Mouse (Mus musculus) embryo, embryonic 9.5 days (tissue): ENCODE measurements around the gene Uap1l1.
"Not testable (repeated sequence)": the region's sequence is repeated elsewhere in the genome, so short reads cannot be mapped to it uniquely, and the experiment has no call there.

Experiments used
- DNase-seq: peaks from one replicate; pipeline ENCODE4 v3.0.0-alpha.2; 2017; ENCODE audit errors: extremely low spot score

The Uap1l1 gene

DNA sequence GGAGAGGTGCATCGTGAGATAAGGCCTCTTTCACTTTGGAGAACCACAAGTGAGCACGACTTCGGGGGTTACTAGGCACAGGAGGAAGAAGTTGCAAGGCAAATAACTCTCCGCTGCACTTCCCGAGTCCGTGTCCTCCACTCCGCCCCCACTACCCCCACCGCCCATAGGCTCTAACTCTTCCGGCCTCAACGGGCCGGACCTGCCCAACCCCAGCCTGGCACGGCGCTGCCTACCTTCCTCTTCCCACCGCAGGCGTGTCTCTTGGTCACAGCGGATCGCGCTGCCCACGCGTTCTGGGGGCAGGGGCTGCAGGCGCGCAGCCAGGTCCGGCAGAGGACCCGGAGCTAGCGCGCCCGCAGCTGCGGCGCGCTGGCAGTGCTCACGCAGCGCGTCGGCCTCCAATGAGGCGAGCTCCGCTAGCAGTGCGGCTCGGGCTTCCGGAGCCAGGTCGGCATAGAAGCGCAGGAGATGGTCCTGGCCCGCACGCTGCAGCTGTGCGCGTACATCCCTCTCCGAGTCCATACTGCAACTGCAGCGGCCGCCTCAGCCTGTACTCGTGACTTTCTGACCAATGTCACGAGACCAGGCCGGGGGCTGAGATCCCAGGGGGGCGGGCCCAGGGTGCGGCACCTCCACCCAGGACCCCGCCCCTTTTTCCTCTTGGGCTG lies at the start of gene Uap1l1:
TSS of gene Uap1l1 (minus strand) at position 592 of the 671 bp plus-strand sequence.
- DNase-seq = peak; percentile 71

DNA sequence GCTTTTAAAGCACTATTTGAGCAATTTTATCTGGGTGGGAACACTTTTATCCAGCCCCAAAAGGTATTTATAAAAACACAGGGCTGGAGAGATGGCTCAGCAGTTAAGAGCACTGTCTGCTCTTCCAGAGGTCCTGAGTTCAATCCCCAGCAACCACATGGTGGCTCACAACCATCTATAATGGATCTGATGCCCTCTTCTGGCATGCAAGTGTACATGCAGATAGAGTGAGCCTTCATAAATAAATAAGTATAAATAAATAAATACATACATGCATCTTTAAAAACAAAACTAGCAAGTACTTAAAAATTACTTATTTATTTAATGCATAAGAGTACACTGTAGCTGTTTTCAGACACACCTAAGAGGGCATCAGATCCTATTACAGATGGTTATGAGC lies 48.0 kb upstream of the Uap1l1 start:
- not testable (repeated sequence) for DNase-seq

DNA sequence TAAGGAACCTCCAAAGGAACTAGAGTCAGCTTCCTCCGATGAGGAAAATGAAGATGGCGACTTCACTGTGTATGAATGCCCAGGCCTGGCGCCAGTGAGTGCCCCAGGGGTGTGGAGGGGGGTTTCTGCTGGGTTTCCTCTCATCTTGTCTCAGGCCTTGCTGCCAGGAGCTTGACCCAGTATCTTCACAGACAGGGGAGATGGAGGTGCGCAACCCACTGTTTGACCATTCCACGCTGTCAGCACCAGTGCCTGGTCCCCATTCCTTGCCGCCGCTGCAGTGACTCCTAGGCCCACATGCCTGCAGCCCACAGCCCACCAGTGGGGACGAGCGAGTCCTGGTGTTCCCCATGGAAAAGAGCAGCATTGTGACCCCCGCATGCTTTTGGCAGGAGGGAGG lies 43.4 kb upstream of the Uap1l1 start:
- no peak for DNase-seq

DNA sequence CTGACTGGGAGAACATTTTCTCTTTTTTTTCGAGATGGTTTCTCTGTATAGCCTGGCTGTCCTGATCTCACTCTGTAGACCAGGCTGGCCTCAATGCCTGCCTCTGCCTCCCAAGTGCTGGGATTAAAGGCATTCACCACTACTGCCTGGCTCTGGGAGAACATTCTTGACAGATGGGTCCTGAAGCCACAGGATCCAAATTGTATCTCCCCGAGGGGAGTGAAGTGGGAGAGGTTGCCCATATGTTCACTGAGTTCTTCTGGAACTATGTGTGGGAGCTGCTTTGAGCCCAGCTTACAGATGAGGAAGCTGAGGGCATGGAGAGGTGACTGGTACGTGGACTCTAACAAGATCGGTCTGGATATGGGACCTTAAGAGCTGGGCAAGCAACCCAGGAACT lies 38.5 kb upstream of the Uap1l1 start:
- no peak for DNase-seq

DNA sequence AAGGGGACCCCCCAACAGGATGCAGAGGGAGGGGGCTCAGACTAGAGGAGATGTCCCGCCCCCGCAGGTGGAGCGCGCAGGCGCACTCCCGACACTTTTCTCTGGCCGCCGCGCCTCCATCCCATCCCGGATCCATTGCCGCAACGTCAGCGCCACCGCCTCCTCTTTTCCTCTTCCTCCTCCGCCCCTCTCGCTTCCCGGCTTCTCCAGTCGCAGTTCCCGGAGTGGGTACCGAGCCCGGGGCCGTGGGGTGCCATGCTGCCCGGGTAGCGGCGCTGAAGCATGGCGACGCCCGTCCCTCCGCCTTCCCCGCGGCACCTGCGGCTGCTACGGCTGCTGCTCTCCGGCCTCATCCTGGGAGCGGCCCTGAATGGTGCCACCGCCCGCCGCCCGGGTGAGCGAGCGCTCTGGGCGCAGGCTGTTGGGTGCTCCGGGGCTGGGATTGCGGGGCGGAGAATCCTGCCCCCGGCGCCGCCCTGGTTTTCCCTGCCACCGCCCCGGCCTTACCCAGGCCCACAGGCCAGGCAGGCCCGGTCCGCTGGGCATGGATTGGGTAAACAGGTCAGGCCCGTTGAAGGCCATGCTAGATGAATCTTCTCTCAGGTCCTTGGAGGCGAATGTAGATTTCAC lies 37.6 kb upstream of the Uap1l1 start:
- peak; percentile 56 for DNase-seq

DNA sequence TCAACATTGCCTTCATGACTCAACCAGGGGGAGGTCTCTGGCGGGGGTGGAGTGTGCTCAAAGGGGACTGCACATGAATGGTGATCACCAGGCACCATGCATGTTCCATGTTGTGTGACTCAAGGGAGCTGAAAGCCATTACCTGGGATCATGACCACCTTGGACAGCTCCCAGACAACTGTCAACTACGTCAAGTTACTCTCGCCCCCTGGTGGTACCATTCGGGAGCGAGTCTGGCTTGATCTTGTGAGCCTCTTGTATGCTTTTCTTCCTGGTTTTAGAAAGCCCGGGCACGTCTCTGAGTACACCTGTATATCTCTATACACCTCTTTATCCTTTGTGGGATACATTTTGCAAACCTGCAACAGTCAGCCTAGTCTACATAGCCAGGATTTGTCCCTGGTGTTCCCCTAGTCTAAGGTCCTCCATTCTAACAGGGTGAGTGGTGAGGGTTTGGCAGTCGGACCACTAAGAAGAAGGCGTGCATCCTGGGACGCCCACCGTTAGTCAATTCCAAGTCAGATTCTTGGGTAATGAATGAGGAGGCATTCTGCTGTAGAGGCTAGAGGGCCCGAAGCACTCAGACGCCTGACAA lies 37.0 kb upstream of the Uap1l1 start:
- DNase-seq = peak; percentile 81

DNA sequence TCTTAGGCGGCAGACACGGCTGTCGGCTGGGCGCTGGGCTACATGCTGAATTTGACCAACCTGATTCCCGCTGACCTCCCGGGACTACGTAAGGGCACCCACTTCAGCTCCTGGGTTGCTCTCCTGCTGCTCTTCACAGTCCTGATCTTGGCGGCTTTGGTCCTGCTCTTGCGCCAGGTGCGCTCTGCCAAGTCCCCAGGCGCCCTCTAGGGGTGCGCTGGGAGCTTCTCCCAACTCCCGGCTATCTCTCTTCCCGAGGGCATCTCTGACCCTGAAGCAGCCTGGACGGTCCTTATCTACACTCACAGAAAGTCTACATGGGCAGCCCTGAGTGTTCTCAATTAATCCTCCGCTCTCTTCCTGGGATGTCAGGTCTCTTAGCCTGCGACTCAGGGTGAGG lies 35.3 kb upstream of the Uap1l1 start:
- peak; percentile 35 for DNase-seq

DNA sequence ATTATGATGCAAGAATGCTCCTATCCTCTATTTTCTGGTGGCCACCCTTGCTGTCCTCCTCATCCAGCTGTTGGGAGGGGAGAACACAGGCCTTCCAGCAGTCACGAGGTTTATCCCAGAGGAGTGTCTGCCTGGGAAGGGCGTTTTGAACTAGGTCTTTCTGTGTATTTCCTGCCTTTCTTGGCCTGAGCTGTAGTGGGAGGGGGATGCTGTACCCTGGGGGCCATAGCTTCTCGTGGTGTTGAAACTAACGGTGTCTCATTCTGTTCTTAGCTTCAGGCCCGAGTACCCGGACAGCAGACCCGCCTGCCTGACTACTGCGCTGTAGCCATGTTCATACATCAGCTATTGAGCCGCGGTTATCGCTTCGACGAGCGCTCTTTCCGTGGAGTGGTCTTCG lies 34.8 kb upstream of the Uap1l1 start:
- no peak for DNase-seq

DNA sequence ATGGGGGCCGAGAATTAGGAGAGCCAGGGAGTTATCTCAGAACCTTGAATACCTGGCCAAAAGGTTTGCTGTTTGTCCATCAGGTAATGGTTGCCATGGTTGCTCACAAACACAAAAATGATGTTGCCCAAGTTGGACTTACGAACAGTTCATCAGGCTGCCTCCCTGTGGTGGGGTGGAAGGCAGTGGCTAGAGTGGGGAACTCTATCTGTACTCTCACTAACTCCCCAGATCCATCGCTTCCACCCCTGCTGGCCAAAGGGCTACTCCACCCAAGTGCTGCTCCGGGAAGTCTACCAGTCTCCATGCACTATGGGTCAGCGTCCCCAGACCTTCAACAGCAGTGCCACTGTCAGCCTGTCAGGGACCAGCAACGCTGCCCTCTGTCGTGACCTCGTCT lies 33.6 kb upstream of the Uap1l1 start, which contains the start of gene Npdc1:
TSS of gene Npdc1 (plus strand) at position 301 of the 400 bp plus-strand sequence.
- DNase-seq = no peak

DNA sequence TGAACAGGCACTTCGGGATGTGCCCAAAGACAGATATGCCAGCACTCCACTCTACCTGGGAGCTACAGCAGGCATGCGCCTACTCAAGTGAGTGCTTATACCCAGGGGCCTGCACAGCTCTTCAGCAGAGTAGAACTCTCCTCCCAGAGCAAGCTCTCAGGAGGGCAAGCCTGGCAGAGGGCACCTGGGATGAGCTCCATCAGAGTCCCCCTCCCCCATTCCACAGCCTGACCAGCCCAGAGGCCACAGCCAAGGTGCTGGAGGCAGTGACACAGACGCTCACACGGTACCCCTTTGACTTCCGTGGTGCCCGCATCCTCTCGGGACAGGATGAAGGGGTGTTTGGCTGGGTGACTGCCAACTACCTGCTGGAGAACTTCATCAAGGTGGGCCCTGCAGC lies 32.6 kb upstream of the Uap1l1 start:
- DNase-seq = no peak

DNA sequence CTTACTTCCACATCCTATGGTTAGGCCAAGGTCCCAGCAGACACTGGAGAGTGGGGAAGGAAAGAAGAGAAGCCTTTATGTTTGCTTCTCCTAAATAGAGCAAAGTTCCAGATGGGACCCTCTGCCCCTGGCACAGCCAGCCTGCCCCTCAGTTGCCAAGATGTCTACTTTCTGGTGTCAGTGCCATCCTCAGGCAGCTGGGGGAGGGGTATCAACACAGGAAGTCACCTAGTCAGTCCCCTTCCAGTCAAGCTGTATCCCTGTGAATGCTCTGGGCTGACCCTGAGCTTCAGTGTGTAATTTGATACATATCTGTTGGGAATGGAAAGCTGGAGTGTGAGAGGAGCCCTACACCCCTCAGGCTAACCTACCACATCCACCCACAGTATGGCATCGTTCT lies 31.5 kb upstream of the Uap1l1 start:
- DNase-seq = no peak

DNA sequence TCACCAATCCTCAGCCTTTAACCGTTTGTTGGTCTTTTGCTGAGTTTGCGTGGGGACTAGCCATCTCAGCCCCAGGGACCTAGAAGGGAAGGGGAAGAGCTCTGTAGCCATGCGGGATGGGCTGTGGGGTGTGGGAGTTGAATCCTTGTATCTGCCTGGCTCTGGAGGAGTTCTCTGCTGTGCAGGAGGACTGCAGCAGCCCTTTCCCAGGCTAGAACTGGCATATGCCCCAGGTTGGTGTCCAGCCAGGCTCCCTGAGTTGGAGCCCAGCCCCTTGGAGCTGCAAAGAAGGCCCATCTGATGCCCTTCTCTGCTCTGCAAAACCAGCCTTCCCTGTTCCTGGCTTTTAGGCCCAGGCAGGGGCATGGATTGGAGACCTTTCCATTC lies 31.1 kb upstream of the Uap1l1 start:
- DNase-seq = no peak

DNA sequence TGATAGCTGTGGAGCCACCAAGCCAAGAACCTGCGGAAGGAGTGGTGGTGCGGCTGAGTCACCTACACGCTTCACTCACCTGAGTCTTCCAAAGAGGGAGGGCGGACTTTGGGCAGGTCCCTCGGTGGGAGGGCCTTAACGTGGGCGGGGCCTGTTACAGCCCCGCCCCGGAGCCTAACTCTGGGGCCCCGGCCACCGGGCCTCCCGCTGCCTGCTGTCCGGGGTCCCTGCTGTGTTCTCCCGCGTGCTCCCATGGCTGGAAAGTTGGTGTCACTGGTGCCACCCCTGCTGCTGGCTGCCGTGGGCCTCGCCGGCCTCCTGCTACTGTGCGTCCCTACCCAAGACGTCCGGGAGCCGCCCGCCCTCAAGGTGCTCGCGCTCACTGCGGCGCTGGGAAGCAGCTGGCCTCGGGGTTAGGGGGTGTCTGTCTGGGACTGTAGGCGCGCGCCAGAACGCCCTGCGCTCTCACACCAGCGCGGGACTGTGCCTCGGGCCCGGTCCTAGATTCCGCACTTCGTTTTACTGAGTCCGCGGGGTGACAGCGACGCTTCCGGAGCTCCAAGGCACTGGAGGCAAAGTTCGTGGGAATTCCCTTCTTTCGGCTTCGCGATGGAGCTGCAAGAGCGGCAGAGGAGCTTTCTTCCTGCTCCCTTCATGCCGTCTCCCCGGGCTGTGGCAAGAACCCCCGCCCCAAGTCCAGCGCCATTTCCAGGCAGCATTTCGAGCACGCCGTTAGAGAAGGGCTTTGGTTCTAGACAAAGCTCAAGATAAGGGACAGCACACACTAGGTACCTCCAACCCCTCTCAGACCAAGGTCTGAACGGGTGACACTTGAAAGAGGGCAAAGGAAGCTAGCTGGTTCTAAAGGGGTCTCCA lies 30.5 kb upstream of the Uap1l1 start, which contains the start of gene Entpd2:
TSS of gene Entpd2 (plus strand) at position 154 of the 876 bp plus-strand sequence.
- DNase-seq = no peak

DNA sequence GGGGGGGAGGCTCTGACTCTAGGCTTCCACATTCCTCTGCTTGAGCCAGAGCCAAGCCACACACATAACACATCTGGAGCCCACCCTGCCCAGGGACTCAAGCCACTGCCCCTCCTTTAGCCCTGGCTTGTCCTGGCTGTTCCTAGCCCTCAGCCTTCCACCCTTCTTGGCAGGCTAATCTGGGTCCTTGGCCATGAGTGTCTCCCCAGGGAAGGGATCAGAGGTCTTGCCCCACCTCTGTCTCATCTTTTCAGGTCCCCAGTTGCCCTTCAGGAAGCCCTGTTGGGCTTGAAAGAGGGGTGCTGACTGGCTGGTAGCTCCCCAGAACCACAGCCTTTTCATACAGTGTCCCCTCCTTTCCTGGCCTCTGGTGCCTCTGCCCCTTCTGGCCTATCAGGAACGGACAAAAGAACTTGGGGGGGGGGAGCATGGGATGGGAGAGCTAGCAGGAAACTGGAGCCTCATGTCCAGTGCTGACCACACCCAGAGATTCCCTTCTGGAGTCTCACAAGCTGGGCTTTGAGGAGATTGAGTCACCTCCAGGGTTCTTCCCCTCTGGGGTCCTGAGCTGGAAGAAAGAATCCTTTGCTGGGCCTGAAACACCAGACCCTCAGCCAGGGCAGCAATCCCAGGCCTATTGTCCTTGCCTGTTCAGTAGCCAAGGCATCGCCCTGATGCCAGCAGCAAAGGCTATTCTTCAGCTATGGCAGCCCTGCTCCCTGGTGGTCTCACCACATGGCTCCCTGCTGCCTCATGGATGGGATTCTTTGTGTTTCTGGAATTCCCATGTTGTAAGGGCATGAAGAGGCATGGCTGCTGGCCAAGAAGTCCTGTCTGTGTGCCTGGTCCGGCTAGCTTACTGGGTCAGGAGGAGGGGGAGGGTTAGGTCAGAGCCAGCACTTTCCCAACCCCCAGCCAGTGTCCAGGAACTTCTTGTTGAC lies 29.1 kb upstream of the Uap1l1 start:
- no peak for DNase-seq

DNA sequence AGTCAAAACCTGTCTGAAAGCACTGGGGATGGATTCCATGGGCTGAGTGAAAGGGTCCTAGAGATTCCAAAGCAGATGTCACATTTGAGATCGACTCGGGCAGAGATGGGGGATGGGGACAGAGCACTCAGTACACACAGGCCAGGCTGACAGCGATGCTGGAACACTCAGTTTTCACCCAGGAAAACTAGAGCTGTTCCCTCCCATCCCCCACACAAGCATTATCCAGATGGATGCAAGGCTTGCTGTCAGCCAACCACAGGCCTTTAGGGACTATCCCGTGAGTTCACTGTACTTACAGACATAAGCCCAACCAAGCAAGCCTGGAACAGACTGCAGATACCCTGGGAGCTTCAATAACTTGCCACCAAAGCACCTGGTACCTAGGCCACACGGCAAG lies 25.8 kb upstream of the Uap1l1 start:
- DNase-seq = no peak

DNA sequence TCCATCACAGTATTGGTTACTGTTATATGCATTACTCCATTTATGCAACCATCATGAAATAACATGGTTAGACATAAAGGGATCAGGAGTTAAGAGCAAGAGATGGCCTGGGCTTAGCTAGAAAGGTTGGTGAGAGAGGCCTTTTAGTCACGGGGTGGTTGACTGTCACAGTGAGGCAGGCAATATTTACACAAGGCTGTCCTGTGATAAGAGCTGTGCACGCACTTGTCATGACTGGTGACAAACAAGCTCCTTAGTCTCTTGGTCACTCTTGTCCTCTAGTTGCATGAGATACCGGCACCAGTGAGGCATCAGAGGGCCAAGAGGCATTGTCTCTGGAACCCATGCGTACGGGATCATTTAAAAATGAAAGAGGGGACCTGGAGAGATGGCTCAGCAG lies 19.0 kb upstream of the Uap1l1 start:
- no peak for DNase-seq

DNA sequence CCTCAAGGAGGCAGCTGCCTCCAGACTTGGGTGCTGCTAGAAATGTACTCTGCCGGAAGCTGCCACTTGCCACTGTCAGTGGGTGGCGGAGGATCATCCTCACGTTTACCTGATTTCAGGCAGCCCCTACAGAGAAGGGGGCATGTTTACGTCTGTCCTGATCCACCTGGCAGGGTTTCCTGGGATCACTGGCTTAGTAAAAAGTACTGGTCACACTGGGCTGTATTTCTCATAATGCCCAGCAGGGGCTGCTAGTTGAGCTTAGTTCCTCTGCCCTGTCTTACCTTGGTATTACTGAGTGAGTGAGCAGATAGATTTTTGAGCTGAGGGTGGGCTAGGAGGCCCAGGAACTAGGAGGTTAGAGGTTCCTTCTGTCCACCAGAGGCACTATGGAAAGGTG lies 11.1 kb upstream of the Uap1l1 start:
- no peak for DNase-seq

DNA sequence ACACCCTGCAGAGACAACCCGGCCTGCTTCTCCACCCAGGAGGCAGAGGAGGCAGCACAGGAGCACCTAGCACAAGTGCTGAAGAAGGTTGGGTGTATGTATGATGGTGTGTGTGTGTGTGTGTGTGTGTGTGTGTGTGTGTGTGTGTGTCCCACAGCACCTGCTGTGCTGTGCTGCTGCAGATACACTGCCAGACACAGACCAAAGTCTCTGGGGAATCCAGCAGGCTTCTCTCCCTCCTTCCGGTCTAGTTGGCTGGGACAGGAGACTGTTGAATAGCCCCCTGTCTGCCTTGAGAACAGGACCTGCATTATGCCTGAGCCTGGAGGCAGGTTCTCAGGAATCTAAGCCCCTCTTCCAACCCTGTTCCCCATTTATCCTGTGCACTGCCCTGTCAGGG lies 7.9 kb upstream of the Uap1l1 start:
- no peak for DNase-seq

DNA sequence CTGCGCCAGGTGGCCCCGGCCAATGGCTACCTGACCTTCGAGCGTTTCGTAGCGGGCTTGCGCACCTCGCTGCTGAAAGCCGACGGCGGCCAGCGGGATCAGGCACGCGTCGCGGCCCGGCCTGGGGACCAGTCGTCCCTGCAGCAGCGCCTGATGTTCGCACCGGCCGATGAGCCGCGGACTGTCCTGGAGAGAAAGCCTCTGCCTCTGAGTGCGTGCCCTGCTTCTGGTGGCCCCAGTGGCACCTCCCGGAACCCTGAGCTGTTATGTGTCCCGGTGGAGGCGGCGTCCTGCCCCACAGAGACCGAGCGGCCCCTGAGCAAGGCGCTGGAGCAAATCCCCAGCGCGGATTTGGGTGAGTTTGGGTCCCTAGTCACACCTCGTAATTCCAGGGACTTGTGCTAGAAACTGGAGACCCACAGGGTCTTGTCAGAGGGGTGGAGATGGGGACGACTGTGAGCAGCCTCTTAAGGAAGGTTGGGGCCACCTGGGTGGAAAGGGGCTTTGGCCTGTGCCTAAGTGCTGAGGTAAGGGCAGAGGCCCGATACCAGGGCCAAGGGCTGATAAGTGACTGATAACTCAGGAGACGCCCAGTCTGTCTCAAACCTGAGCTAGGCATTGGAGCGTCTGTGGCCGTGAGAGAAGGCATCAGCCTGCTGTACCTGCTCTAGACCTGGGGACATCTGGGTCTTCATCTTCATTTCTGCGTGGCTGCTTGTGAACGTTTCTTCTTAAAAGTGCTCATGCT lies 7.3 kb upstream of the Uap1l1 start:
- DNase-seq = no peak
